ENCODE assay signal across 13 mouse cellular contexts in genomic region chr7:119606664-119607076, GRCm38 (mm10). TPM values are rescaled to one million over a fixed set of nuclear protein-coding genes. Genes with fewer than 3 reads are reported as not detected.
"Had no signal": no experiment of that assay in that cellular context is flagged by ENCODE, and none has a peak within 500 bp of the region (broad histone marks: within the 10 kb centered on the region; RNA-seq: fewer than 3 reads in every experiment).

Gene Acsm1 (plus strand): TSS chr7:119607026.

- H3K27me3 ChIP-seq: limb, embryonic 12.5 days; liver, embryonic 13.5 days; neural tube, embryonic 15.5 days had no signal

- H3K36me3 ChIP-seq: limb, embryonic 12.5 days; liver, embryonic 13.5 days; midbrain, embryonic 10.5 days; neural tube, embryonic 15.5 days had no signal

- H3K9ac ChIP-seq: limb, embryonic 12.5 days; liver, embryonic 13.5 days; neural tube, embryonic 15.5 days had no signal

- H3K9me3 ChIP-seq: limb, embryonic 12.5 days; liver, embryonic 13.5 days; midbrain, embryonic 10.5 days; neural tube, embryonic 15.5 days had no signal

- DNase-seq: liver, embryonic 13.5 days; midbrain, embryonic 14.5 days; right cerebral cortex, adult 18-20 months; right cerebral cortex, postnatal 25 days; thymus, postnatal 4 days had no signal

- H3K4me2 ChIP-seq: limb, embryonic 12.5 days; liver, embryonic 13.5 days; neural tube, embryonic 15.5 days had no signal

- H3K27ac ChIP-seq: layer of hippocampus, adult 2 months; limb, embryonic 12.5 days; liver, embryonic 13.5 days; midbrain, embryonic 10.5 days; neural tube, embryonic 15.5 days had no signal

- H3K4me1 ChIP-seq: limb, embryonic 12.5 days; liver, embryonic 13.5 days; midbrain, embryonic 10.5 days; neural tube, embryonic 15.5 days had no signal

- H3K4me3 ChIP-seq: layer of hippocampus, adult 2 months; limb, embryonic 12.5 days; liver, embryonic 13.5 days; midbrain, embryonic 10.5 days; myocyte; neural tube, embryonic 15.5 days had no signal

- ATAC-seq: intestine, embryonic 16.5 days had no signal

RNA-seq across cellular contexts. Expression of gene Acsm1, which starts in this region (rescaled TPM):
- polyA plus RNA-seq: limb, embryonic 12.5 days; midbrain, embryonic 10.5 days; midbrain, embryonic 14.5 days; myocyte; neural tube, embryonic 11.5 days; neural tube, embryonic 15.5 days; small intestine, adult 2 months had no signal
